Mouse (Mus musculus): Measurements from ENCODE around the gene Slain2.
"Not testable (repeated sequence)": the region's sequence is repeated elsewhere in the genome, so short reads cannot be mapped to it uniquely, and the experiment has no call there.

The Slain2 gene

DNA sequence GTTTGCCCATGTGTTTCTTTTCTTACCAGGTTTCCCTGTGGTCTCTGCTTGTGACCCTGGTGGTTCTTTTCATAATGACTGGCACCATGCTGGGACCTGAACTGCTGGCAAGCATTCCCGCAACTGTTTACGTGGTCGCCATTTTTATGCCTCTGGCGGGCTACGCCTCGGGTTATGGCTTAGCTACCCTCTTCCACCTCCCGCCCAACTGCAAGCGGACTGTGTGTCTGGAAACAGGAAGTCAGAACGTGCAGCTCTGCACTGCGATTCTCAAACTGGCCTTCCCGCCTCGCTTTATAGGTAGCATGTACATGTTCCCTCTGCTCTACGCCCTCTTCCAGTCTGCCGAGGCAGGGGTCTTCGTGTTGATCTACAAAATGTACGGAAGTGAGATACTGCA lies 97.7 kb downstream of the Slain2 start:
- DNase-seq (ENCODE audit: extremely low spot score, low spot score) = not testable (repeated sequence)

DNA sequence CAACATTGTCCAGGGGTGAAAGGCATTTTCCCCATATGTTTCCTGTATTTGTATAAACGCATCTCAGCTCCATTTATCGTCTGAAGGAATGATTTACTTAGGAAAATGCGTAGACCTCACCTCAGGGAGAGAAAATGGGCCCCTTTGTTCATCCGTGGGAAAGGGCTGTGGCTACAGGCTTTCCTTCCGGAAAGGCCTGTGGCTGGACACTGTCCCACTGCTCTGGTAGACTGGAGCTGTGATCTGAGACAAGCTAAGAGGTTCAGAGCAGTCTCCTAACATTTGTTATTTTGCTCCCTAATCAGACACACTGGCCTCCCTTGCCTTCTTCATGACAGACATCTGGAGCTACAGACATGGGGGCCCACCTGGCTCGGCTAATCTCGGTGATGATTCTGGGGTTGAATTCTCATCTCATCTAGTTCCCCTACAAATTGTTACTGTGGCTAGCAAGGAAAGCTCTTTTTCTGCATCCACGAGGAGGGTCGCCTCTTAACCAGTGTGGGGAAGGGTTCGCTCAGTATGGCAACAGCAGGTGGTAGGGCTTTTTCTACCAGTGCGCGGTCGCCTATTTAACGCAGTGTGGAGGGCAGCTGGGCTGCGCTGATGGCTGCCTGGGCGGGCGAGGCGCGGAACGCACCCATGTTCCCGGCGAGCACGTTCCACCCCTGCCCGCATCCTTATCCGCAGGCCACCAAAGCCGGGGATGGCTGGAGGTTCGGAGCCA lies 98.9 kb downstream of the Slain2 start:
- DNase-seq (ENCODE audit: extremely low spot score, low spot score) = not testable (repeated sequence)

DNA sequence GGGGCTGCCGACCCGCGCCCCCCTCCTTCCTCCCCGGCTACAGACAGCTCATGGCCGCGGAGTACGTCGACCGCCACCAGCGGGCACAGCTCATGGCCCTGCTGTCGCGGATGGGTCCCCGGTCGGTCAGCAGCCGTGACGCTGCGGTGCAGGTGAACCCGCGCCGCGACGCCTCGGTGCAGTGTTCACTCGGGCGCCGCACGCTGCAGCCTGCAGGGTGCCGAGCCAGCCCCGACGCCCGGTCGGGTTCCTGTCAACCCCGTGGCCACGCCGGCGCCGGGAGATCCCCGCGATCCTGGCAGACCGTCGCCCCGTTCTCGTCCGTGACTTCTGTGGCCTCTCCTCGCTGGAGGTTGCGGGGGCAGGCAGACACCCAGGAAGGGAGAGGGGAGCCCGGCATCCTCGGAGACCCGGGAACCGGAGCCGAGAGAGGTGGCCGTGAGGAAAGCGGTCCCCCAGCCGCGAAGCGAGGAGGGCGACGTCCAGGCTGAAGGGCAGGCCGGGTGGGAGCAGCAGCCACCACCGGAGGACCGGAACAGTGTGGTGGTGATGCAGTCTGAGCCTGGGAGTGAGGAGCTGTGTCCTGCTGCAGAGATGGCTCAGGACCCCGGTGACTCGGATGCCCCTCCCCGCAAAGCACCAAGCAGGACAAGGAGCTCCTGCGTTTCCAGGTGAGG lies 99.6 kb downstream of the Slain2 start:
- peak; percentile 56 for DNase-seq (ENCODE audit: extremely low spot score, low spot score)

DNA sequence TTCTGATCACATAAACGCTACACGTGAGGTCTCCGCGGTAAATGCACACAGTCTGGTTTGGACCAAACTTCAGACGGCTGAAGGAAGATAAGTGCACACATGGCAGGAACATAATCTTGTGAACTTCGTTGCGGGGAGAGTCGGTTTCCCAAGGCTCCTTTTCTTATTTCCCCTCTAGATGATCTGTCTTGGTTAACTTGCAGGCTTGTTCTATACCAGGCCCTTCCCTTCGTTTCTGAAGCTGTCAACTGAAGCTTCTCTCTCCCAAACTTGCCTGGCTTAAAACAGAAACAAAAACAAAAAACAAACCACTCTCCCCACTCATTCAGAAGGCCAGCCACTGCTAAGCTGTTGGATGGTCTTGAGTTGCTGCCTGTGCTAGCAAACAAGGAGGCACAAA lies 100.6 kb downstream of the Slain2 start:
- DNase-seq (ENCODE audit: extremely low spot score, low spot score) = no peak

DNA sequence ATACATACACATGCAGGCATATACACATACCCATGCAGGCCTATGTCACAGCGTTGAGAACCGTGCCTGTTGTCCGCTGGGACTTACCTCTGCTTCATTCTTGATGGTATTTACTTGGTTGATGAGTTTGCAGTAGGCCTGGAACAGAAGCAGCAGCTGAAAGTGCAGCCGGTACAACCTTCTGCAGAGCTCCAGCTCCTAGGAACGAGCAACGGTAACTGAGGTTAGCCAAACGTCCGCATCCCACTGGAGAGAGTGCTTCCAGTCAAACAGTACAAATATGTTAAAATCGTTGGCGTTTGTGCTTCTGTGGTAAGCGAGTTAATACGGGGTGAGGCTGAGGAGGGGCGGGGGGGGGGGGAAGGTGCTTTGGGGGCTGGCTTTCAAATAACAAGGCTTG lies 109.7 kb downstream of the Slain2 start:
- DNase-seq (ENCODE audit: extremely low spot score, low spot score) = no peak
